Mouse (Mus musculus) kidney, postnatal 14 days (tissue): ENCODE data around the gene Rpl10-ps3.

Source experiments
- DNase-seq: peaks from one replicate; pipeline ENCODE4 v3.0.0; 2022; ENCODE audit warnings: mixed read lengths

The Rpl10-ps3 gene

GRCm38 (mm10) chr9:50344868-50345267, at the start of gene Rpl10-ps3:
Gene Rpl10-ps3 (minus strand): TSS chr9:50344968.
- no peak for DNase-seq

DNA sequence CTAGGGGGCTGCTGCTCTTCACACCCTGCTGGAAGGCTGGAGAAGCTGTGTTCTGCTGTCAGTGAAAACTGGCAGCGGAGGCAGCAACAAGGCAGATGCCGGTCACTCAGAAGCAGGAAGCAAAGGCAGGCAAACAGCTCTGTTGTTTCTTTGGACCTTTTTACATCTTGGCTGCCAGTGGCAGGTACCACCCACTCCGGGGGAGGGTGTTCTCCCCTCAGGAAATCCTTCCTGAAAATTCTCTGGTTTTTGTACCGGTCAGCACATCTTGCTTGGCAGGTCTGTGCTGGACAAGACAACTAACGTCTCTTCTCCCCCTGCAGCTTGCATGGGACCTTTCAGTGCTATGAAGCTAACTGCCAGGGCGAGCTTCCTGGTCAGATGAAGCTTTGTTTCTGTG, 30.8 kb upstream of the Rpl10-ps3 start:
- peak; percentile 40 for DNase-seq

DNA sequence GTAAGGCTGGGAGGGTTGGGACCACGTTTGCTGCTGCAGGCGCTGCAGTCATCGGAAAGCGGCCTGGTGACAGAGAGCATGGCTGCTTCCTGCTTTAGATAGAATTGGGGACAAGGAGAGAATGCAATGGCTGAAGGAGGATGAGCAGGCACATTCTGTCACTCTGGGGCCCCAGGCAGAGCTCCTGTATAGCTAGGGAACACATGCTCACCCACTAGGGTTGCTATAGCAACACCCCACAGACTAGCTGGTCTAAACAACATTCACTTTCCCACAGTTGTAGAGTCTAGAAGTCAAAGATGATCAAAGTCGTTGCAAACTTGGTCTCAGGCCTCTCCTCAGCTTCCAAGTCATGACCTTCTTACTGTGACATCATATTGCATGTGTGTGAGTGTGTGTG, 29.9 kb upstream of the Rpl10-ps3 start:
- no peak for DNase-seq

GRCm38 (mm10) chr9:50368551-50369297, 24.0 kb upstream of the Rpl10-ps3 start:
- no peak for DNase-seq

- DNase-seq: peak; percentile 80
Observed at GRCm38 (mm10) chr9:50365059-50365780, 20.5 kb upstream of the Rpl10-ps3 start.

DNA sequence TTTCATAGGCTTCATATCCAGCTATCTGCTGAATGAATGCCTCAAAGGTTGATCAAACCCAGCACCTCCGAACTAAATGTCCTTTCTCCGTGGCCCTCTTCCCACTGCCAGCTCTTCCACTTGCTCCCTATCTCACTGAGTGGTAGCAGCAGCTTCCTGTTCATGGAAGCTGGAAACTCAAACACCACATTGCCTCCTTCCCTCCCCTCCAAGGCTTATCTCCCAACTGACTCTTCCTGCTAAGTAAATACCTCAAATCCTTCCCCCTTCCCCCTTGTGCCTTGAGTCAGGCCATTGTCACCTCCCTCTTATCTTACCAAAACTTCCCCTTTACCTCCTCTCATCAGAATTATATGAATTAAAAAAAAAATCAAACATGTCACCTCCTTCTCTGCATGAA, 19.2 kb upstream of the Rpl10-ps3 start:
- no peak for DNase-seq

- DNase-seq: no peak
Observed at GRCm38 (mm10) chr9:50363259-50363658, 18.5 kb upstream of the Rpl10-ps3 start.

DNA sequence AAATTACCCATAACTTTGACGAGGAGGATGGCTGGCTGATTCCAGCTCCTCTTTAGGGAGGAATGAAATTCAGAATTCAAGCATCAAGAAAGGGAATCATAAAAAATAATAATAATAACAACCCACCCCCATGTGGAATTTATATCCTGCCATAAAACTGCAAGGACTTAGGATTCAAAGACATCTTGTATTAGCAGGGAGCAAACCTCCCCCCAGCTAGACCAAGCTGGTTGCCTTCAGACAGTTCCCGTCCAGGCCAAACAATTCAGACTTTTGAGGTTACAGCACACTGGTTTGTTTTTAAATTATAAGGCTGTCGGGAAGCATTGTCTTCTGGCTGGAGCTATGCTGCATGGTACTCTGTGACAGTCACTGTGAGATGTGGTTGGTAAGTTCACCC, 17.8 kb upstream of the Rpl10-ps3 start:
- DNase-seq: peak; percentile 28

DNA sequence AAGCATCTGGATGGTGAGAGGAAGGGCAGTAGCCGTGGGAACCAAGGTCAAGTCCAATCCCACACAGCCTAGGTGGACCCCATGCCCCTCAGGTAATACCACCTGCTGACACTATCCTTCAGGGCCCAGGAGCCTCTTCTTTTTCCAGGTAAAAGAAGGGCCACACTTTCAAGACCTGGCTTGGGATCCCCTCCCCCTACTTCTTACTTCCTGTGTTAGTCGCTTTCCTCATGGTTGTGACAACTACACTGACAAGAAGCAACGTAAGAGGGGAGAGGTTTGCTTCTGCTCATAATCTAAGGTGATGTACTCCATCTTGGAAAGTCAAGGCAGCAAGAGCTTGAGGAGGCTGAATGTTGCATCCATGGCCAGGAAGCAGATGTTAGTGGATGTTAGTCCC, 15.6 kb upstream of the Rpl10-ps3 start:
- DNase-seq: no peak

GRCm38 (mm10) chr9:50357331-50357730, 12.6 kb upstream of the Rpl10-ps3 start:
- no peak for DNase-seq

DNA sequence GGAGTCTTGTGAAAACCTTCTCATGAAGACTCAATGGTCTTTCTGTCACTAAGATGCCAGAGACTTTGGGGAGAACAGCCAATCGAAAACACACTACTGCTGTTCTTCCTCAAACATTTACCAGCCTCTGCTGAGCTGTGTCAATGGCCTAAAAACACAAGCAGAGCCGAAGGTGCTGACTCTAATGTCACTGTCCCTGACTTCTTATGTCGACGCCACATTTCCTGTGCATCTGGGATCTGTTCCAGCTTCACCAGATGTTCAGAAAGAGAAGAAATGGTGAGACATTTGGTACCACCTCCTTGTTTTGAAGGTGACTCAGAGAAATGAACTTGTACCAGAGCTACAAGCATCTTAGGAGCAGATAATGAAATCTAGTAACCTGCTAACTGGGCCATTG, 7.0 kb upstream of the Rpl10-ps3 start:
- peak; percentile 38 for DNase-seq

- DNase-seq: no peak
Observed at GRCm38 (mm10) chr9:50350571-50350970, 5.8 kb upstream of the Rpl10-ps3 start.

DNA sequence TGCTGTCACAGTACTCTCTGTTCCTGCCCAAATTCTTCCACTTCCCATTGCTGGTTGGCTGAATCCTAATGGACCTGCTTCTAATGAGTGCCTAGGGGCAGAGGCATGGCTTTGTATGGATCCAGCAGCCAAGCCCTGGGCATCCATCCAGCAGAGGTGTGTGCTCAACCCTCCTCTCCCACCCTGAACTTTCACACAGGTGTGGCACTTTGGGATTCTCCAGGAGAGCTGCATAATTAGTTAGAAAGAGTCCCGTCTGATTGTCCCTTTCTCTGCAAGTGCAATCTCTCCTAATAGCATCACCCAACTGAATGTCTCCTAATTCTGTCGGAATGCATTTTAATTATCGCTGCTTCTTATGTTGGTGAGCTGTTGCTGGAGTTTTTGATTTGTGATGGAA, 4.4 kb upstream of the Rpl10-ps3 start:
- peak; percentile 45 for DNase-seq

GRCm38 (mm10) chr9:50348256-50348655, 3.5 kb upstream of the Rpl10-ps3 start:
- no peak for DNase-seq

GRCm38 (mm10) chr9:50335539-50336325, 9.0 kb downstream of the Rpl10-ps3 start:
- peak; percentile 40 for DNase-seq

GRCm38 (mm10) chr9:50333413-50333812, 11.4 kb downstream of the Rpl10-ps3 start:
- peak; percentile 69 for DNase-seq

- DNase-seq: no peak
Observed at GRCm38 (mm10) chr9:50324355-50325225, 20.2 kb downstream of the Rpl10-ps3 start.

GRCm38 (mm10) chr9:50320729-50321128, 24.0 kb downstream of the Rpl10-ps3 start:
- DNase-seq: no peak

GRCm38 (mm10) chr9:50319506-50319905, 25.3 kb downstream of the Rpl10-ps3 start:
- DNase-seq: no peak

GRCm38 (mm10) chr9:50317299-50317698, 27.5 kb downstream of the Rpl10-ps3 start:
- no peak for DNase-seq

DNA sequence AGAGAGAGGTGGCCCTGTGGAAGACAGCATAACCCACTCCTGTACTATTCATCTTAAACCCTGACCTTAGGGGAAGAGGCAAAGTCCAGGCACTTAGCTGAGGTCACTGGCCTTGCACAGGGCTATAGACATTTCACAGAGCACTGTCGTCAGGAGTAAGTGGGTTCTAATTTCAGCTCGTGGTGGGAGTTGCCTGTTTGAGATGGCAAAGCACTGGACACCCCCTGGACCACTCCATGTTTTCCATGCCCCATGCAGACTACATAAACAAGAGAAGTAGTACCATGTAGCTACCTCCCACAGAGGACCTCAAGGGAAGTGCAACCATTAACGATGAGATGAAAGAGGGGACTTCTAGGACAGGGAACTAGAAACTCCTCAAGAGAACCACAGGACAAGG, 29.1 kb downstream of the Rpl10-ps3 start:
- DNase-seq: no peak

- no peak for DNase-seq
Observed at GRCm38 (mm10) chr9:50311036-50311545, 33.7 kb downstream of the Rpl10-ps3 start.
